Mouse (Mus musculus) embryonic stem cell, embryonic (primary cell): Measurements from ENCODE around the gene Pkib.

Experiments
- CTCF ChIA-PET, 4 experiments: fragments of 300-600 bp in 2 of 4; fragments of 350-600 bp in 2 of 4; sonication (Branson Sonifier 250); formaldehyde crosslinking; loops; one replicate each; lab custom pipeline; 2022; ENCODE audit warnings: inconsistent platforms in 2 of 4; lab: Charles Lee
- POLR2A ChIA-PET, 4 experiments: fragments of 300-600 bp in 2 of 4; fragments of 350-600 bp in 2 of 4; sonication (Branson Sonifier 250); formaldehyde crosslinking; loops; one replicate each; lab custom pipeline; 2022; ENCODE audit warnings: antibody characterized with exemption in 4 of 4, inconsistent platforms in 1 of 4; lab: Charles Lee

The Pkib gene

GRCm38 (mm10) chr10:57722363-57722762, 90.6 kb downstream of the Pkib start:
- ChIA-PET CTCF (no interaction called here), POLR2A (interaction anchor here in 1 of 4 experiments (0.5 kb wide), 1 partner anchor 189 kb away, joined by 3 read pairs; no protein-coding TSS in a partner anchor)

GRCm38 (mm10) chr10:57727666-57728065, 95.9 kb downstream of the Pkib start:
- ChIA-PET CTCF (interaction anchor here in 1 of 4 experiments (1.6 kb wide), 1 partner anchor 17 kb away, joined by 3 read pairs; no protein-coding TSS in a partner anchor), POLR2A (interaction anchor here in 1 of 4 experiments (0.6 kb wide), 1 partner anchor 57 kb away, joined by 3 read pairs; no protein-coding TSS in a partner anchor)

DNA sequence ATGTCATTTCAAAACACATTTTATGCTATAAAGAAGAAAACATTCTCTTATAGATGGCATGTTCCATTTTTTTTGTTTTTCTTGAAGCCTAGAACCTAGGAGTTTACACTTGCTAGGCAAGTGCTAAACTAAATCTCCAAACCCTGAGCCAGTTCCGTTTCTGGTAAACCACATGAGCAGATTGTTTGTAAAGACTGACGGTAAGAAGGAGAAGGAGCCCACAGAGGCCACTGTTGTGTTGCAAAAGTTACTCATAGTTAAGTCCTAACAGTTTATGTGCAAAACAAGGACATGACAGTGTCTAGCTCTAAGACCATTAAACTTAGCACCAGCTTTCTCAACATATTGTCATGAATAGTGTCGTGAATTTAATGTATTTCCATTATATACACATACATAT, 99.9 kb downstream of the Pkib start:
- CTCF ChIA-PET, result no interaction called here

DNA sequence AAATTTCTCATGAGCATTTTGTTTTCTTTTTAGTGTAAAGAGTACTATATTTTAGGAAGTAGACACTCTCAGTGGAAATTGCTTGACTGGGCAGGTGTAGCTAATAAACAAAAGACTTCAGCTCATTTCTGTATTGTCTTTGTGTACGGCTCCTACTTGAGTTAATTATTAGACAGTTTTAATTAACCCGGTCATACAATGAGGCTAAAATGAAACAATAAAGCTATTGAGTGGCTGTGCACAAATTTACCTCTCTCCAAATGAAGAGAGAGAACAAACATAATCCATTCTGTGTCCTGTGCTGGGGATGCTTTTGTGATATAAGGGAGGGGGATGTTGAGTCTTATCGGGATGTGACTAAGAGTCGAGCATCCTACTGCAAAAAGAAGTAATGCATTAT, 109.0 kb downstream of the Pkib start:
- CTCF ChIA-PET, result interaction anchor here in 1 of 4 experiments (1.2 kb wide), 1 partner anchor 101 kb away, joined by 3 read pairs; no protein-coding TSS in a partner anchor
- POLR2A ChIA-PET, result no interaction called here

More for the DNA sequence above, 99.9 kb downstream of the Pkib start:
- POLR2A ChIA-PET, result no interaction called here

GRCm38 (mm10) chr10:57741351-57741750, 109.6 kb downstream of the Pkib start:
- POLR2A ChIA-PET, result no interaction called here

GRCm38 (mm10) chr10:57743045-57743444, 111.3 kb downstream of the Pkib start:
- POLR2A ChIA-PET, result interaction anchor here in 1 of 4 experiments (0.5 kb wide), 1 partner anchor 597 kb away, joined by 4 read pairs; no protein-coding TSS in a partner anchor
- CTCF ChIA-PET, result interaction anchor here (0.6 to 3.8 kb wide), 9 partner anchors 11 to 121 kb away, joined by 3 to 50 read pairs (median 11); no protein-coding TSS in a partner anchor

More at GRCm38 (mm10) chr10:57741351-57741750, 109.6 kb downstream of the Pkib start:
- CTCF ChIA-PET, result interaction anchor here in 2 of 4 experiments (1.8 kb wide), 2 partner anchors 100 to 101 kb away, joined by 11 read pairs; no protein-coding TSS in a partner anchor

- CTCF ChIA-PET, result interaction anchor here (0.6 to 3.8 kb wide), 14 partner anchors 10 to 254 kb away, joined by 3 to 50 read pairs (median 4); no protein-coding TSS in a partner anchor
- POLR2A ChIA-PET, result no interaction called here
Measured at GRCm38 (mm10) chr10:57743606-57744016, 111.8 kb downstream of the Pkib start.

GRCm38 (mm10) chr10:57744128-57744765, 112.5 kb downstream of the Pkib start:
- ChIA-PET CTCF (interaction anchor here (0.6 to 3.8 kb wide), 14 partner anchors 9 to 255 kb away, joined by 3 to 50 read pairs (median 4); no protein-coding TSS in a partner anchor), POLR2A (no interaction called here)

DNA sequence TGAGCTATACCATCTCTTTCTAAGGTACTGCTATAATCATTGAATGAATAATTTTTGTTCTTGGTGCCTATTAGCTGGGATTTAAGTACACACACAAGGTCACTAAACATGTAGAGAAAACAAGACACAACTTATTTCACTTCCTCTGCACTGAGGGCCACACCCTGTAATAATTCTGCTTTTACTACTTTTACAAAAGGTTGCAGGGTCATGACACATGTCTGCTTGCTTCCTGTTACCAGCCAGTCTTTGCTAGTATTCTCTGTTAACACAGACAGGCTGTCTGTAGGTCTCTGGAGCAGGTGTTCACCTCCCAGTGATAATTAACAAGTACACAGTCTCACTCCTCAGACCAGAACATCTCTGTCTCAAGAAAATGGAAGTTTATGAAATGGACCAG, 113.7 kb downstream of the Pkib start:
- CTCF ChIA-PET, result interaction anchor here in 2 of 4 experiments (2.9 to 3.8 kb wide), 2 partner anchors 96 kb away, joined by 13 to 50 read pairs; no protein-coding TSS in a partner anchor
- POLR2A ChIA-PET, result no interaction called here

DNA sequence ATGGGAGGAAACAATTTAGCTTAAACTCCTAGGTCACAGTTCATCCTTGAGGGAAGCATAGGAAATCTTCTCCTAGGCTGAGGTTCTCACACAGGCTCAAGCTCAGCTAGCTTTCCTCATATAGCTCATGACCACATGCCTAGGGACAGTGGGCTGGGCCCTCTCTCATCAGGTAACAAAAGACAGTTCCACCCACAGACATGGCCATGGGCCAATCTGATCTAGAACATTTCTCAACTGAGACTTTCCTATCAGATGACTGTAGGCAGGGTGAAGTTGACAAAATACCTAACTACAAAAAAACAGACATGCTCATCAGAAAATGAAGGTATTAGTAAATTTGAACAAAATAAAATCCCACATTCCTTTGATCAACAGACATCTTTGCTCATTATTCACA, 115.3 kb downstream of the Pkib start:
- POLR2A ChIA-PET, result no interaction called here

DNA sequence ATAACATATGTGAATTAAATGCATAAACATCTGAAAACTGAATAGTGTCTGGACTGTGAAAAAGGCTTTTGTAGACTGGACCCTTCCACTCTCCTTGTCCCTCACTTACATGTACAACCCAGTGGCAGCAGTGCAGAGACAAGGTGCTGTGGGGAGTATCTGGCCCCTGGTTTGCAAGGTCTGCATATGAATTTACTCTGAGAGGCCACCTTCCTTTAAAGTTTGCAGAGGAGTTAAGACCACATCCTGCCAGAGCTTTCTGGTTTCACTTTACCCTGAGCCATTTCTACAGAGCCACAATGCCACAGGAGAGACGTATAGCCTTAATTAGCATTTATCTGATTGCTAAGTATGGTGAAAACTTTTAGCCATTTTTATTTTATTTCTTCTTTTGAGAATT, 121.6 kb downstream of the Pkib start:
- CTCF ChIA-PET, result interaction anchor here in 1 of 4 experiments (1.1 kb wide), 1 partner anchor 10 kb away, joined by 3 read pairs; no protein-coding TSS in a partner anchor
- POLR2A ChIA-PET, result interaction anchor here in 1 of 4 experiments (0.7 kb wide), 1 partner anchor 1409 kb away, joined by 5 read pairs; no protein-coding TSS in a partner anchor

More for the DNA sequence above, 115.3 kb downstream of the Pkib start:
- CTCF ChIA-PET, result interaction anchor here in 1 of 4 experiments (2.9 kb wide), 1 partner anchor 94 kb away, joined by 13 read pairs; no protein-coding TSS in a partner anchor

- CTCF ChIA-PET, result no interaction called here
- POLR2A ChIA-PET, result no interaction called here
Measured at GRCm38 (mm10) chr10:57755201-57755736, 123.5 kb downstream of the Pkib start.

DNA sequence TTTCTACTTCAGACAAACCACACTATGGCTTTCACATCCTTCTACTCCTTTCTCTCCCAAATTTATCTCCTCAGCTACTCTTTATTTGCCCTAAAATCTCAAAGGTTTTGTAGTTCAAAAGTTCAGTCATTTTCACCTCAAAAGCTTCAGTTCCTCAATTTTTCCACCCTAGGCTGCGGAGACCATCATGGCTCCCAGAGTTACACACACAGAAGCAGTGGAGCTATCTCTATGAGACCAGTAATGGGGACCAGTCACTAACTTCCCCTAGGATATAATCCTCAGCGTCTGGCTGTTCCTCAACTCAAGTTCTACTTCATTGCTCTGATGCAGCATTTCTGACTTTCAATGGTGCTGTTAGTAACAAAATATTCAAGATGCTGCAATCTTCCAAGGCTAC, 127.2 kb downstream of the Pkib start:
- ChIA-PET CTCF (no interaction called here), POLR2A (no interaction called here)

DNA sequence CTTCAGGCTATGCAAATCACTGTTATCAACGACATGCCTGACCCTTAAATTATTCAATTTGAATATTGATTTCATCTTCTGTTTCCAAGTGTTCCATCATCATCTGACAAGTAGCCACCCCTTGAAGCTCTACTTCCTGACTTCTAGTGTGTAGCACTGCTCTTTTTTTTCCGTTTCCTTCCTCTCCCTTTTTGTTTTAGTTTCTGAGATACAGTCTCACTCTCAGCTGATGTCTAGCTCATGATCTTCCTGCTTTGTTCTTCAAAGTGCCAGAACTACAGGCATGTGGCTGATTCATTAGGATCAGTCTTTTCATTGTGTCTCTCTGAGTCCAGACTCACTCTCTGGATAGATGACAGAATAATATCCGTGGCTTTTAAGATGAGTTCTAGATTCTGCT, 128.9 kb downstream of the Pkib start:
- ChIA-PET CTCF (no interaction called here), POLR2A (no interaction called here)

- ChIA-PET CTCF (no interaction called here), POLR2A (no interaction called here)
Measured at GRCm38 (mm10) chr10:57763044-57763443, 131.3 kb downstream of the Pkib start.

DNA sequence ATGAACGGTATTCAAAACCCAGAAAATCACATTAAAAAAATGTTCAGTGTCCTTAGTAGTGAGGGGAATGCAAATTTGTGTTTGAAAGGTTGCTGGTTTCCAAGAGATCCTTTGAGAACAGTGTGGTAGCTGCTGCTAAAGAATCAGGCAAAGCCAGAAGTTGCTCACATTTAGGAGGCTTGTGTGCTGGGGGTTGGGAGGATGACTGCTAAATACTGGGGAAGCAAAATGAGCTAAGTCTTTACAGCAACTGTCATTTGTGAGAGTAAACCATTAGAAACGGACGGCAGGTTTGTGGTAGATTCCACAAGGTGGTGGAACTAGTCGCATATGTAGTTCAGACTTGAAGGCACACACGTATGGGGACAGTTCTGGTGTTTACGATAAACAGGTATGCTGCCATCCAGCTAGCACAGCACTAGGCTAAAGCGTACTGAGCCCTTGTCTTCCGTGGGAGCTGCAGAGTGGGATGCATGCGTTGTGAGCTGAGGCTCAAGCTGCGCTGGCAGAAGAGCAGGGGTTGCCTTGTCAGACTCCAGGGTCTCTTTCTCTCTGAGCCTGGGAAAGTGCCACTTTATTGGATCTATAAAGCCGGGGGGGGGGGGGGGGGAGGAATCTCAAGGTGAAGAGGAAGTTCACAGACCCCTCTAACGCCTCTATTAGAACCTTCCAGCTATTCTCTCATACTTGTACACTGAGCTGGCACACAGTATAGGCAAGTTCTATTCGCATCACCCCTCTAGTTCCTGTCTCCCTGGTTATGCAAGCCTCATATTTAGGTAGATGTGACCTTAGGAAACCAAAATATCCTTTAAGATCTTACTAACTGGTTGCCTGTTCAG, 151.7 kb downstream of the Pkib start:
- ChIA-PET CTCF (interaction anchor here in 2 of 4 experiments (0.6 to 1.2 kb wide), 3 partner anchors 11 to 20 kb away, joined by 3 to 5 read pairs (median 3); no protein-coding TSS in a partner anchor), POLR2A (interaction anchor here in 1 of 4 experiments (1.1 kb wide), 1 partner anchor 10 kb away, joined by 3 read pairs; no protein-coding TSS in a partner anchor)

- POLR2A ChIA-PET, result no interaction called here
Measured at GRCm38 (mm10) chr10:57784131-57784875, 152.5 kb downstream of the Pkib start.

GRCm38 (mm10) chr10:57784876-57785150, 153.0 kb downstream of the Pkib start, which contains the start of gene Fabp7:
Gene Fabp7 (plus strand): TSS chr10:57784881.
- CTCF ChIA-PET, result interaction anchor here in 1 of 4 experiments (0.6 kb wide), 1 partner anchor 42 kb away, joined by 3 read pairs; no protein-coding TSS in a partner anchor
- POLR2A ChIA-PET, result no interaction called here

More at GRCm38 (mm10) chr10:57784131-57784875, 152.5 kb downstream of the Pkib start:
- CTCF ChIA-PET, result interaction anchor here in 2 of 4 experiments (0.6 to 1.2 kb wide), 3 partner anchors 11 to 20 kb away, joined by 3 to 5 read pairs (median 3); no protein-coding TSS in a partner anchor
